Mouse (Mus musculus) telencephalon, adult 2 months (tissue): Measurements from ENCODE around the gene Suv39h2.
A peak's percentile ranks its signal among the peaks of the same experiment; 100 is the strongest.

Experiments
- DNase-seq: peaks from one replicate; pipeline ENCODE4 v3.0.0-alpha.2; 2011; ENCODE audit warnings: low read depth, low spot score

Suv39h2 gene

GRCm38 (mm10) chr2:3474861-3475283 is at the start of gene Suv39h2:
Gene Suv39h2, minus strand, starts transcription at chr2:3475031.
- DNase-seq = peak; percentile 80

GRCm38 (mm10) chr2:3522558-3522957 is 47.7 kb upstream of the Suv39h2 start:
- DNase-seq = no peak

- peak; percentile 99 for DNase-seq
Observed at GRCm38 (mm10) chr2:3512552-3513454, 38.0 kb upstream of the Suv39h2 start, which contains the start of the genes Gm45902, Hspa14 and Cdnf. Gene Gm45902, minus strand, starts transcription at chr2:3512790. Gene Hspa14, minus strand, starts transcription at chr2:3512814. Gene Cdnf, plus strand, starts transcription at chr2:3513030.

- no peak for DNase-seq
Observed at GRCm38 (mm10) chr2:3512076-3512475, 37.2 kb upstream of the Suv39h2 start.

- no peak for DNase-seq
Observed at GRCm38 (mm10) chr2:3500886-3501285, 26.1 kb upstream of the Suv39h2 start.

- DNase-seq = no peak
Observed at GRCm38 (mm10) chr2:3499543-3499942, 24.7 kb upstream of the Suv39h2 start.

GRCm38 (mm10) chr2:3493833-3494409 is 19.1 kb upstream of the Suv39h2 start:
- no peak for DNase-seq

- no peak for DNase-seq
Observed at GRCm38 (mm10) chr2:3489816-3490215, 15.0 kb upstream of the Suv39h2 start.

- DNase-seq = no peak
Observed at GRCm38 (mm10) chr2:3480239-3480638, 5.4 kb upstream of the Suv39h2 start.

GRCm38 (mm10) chr2:3475746-3476251 is 968 bp upstream of the Suv39h2 start:
- DNase-seq = no peak

- peak; percentile 32 for DNase-seq
Observed at GRCm38 (mm10) chr2:3474361-3474805, 448 bp downstream of the Suv39h2 start.

GRCm38 (mm10) chr2:3473891-3474290 is 940 bp downstream of the Suv39h2 start:
- no peak for DNase-seq

- no peak for DNase-seq
Observed at GRCm38 (mm10) chr2:3456590-3456989, 18.2 kb downstream of the Suv39h2 start.

GRCm38 (mm10) chr2:3453096-3453495 is 21.7 kb downstream of the Suv39h2 start:
- DNase-seq = no peak

- DNase-seq = peak; percentile 81
Observed at GRCm38 (mm10) chr2:3449431-3449830, 25.4 kb downstream of the Suv39h2 start.

- no peak for DNase-seq
Observed at GRCm38 (mm10) chr2:3445984-3446383, 28.8 kb downstream of the Suv39h2 start.

- DNase-seq = no peak
Observed at GRCm38 (mm10) chr2:3444206-3444605, 30.6 kb downstream of the Suv39h2 start.

GRCm38 (mm10) chr2:3437956-3438355 is 36.9 kb downstream of the Suv39h2 start:
- no peak for DNase-seq

- no peak for DNase-seq
Observed at GRCm38 (mm10) chr2:3435369-3436061, 39.3 kb downstream of the Suv39h2 start.

- no peak for DNase-seq
Observed at GRCm38 (mm10) chr2:3430956-3431355, 43.9 kb downstream of the Suv39h2 start.

GRCm38 (mm10) chr2:3424579-3424910 is 50.3 kb downstream of the Suv39h2 start:
- DNase-seq = no peak
